Mouse (Mus musculus): ENCODE measurements around the gene Gm11214.

DNA sequence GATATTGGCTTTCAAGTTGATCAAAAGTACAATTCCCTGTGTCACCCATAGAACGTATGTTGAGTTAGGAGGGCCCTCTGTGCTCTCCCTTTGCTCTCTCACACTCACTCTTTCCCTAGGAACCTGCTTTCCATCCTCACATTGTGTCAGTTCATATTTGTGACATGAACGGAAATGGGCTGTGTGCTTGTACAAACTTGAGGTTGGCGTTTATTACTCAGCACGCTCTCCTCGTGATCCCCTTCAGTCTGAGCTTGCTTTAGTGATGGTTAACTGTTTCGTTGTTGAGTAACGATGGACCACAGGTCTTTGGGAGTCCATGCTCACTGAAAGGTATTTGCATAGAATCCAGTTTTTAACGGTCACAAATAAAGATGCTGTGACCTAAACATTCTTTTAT, 36.1 kb downstream of the Gm11214 start:
- TF ChIP-seq GATA1 (IDR thresholded peaks at IDR 0.05; ENCODE audit: borderline replicate concordance, low read length): no peak
- no peak for TF ChIP-seq FLI1 (IDR thresholded peaks at IDR 0.05; ENCODE audit: low read length)

Data from megakaryocyte, embryonic 14.5 days (primary cell).